Mouse (Mus musculus) intestine, embryonic 15.5 days (tissue): ENCODE measurements around the gene Eng. TPM values are rescaled to one million over a fixed set of nuclear protein-coding genes. Genes with fewer than 3 reads are reported as not detected.

Experiments used
- ATAC-seq: fragments of 200-750 bp; cut with Nextera tagmentation; 2 replicates; pipeline ENCODE4 v1.8.0; 2017; ENCODE audit warnings: moderate TSS enrichment, moderate library complexity
- H3K27ac ChIP-seq: fragments of 300-500 bp; sonication (generic); 2 replicates; pipeline ENCODE4 v1.5.1; 2015; ENCODE audit warnings: mild to moderate bottlenecking, inconsistent platforms
- H3K27me3 ChIP-seq: fragments of 300-500 bp; sonication (generic); replicated peaks from 2 replicates; pipeline ENCODE4 v1.6.1; 2015; ENCODE audit warnings: inconsistent platforms
- H3K36me3 ChIP-seq: fragments of 300-500 bp; sonication (generic); 2 replicates; pipeline ENCODE4 v1.6.1; 2015; ENCODE audit warnings: inconsistent platforms
- H3K4me1 ChIP-seq: fragments of 300-500 bp; sonication (generic); replicated peaks from 2 replicates; pipeline ENCODE4 v1.6.1; 2015; ENCODE audit warnings: inconsistent platforms
- H3K4me2 ChIP-seq: fragments of 300-500 bp; sonication (generic); replicated peaks from 2 replicates; pipeline ENCODE4 v1.6.1; 2015; ENCODE audit warnings: mild to moderate bottlenecking, inconsistent platforms
- H3K4me3 ChIP-seq: fragments of 300-500 bp; sonication (generic); replicated peaks from 2 replicates; pipeline ENCODE4 v1.5.1; 2015; ENCODE audit warnings: inconsistent platforms
- H3K9ac ChIP-seq: fragments of 300-500 bp; sonication (generic); 2 replicates; pipeline ENCODE4 v1.6.1; 2015; ENCODE audit warnings: inconsistent platforms
- H3K9me3 ChIP-seq: fragments of 300-500 bp; sonication (generic); 2 replicates; pipeline ENCODE4 v1.6.1; 2016; ENCODE audit warnings: inconsistent platforms
- WGBS: fragments of 180-500 bp; shearing (Covaris S2); methylation state at CpG from one replicate; pipeline ENCODE4 v1.1.7; 2015; 5-methylcytosine and 5-hydroxymethylcytosine counted together
- polyA plus RNA-seq: library from polyadenylated mRNA; unstranded; fragments of >200 nt; fragmentation: Nextera tagmentation; extraction: Ambion mirVana; gene quantifications from 2 replicates; pipeline ENCODE4 v1.2.1, GENCODE M21; 2015

Gene Eng
- polyA plus RNA-seq, 1 experiment from 2014 or later: 62.6 TPM

GRCm38 (mm10) chr2:32655826-32656225, 9.4 kb downstream of the Eng start:
- H3K4me3 ChIP-seq: no peak overlapping the region
- no peak overlapping the region for H3K4me2 ChIP-seq
- ATAC-seq: peak; percentile 57
- no peaks in the 10 kb centered on the region for H3K27me3 ChIP-seq
- no peaks in the 10 kb centered on the region for H3K36me3 ChIP-seq
- H3K9ac ChIP-seq: no peak overlapping the region
- WGBS: 36% methylated on average over 12 of the region's 12 CpGs
- peaks cover 26% of the 10 kb centered on the region for H3K4me1 ChIP-seq
- H3K27ac ChIP-seq: peak overlapping the region; percentile 74
- no peaks in the 10 kb centered on the region for H3K9me3 ChIP-seq

GRCm38 (mm10) chr2:32658873-32659272, 12.5 kb downstream of the Eng start:
- Histone ChIP-seq H3K4me3 (no peak overlapping the region), H3K27me3 (no peaks in the 10 kb centered on the region), H3K9ac (no peak overlapping the region), H3K36me3 (no peaks in the 10 kb centered on the region), H3K9me3 (no peaks in the 10 kb centered on the region), H3K4me2 (no peak overlapping the region), H3K27ac (no peak overlapping the region), H3K4me1 (peaks cover 36% of the 10 kb centered on the region)
- ATAC-seq: no peak
- WGBS: 90% methylated on average over 2 of the region's 2 CpGs

- ATAC-seq: peak; percentile 57
- Histone ChIP-seq H3K4me3 (no peak overlapping the region), H3K9me3 (no peaks in the 10 kb centered on the region), H3K27ac (peak overlapping the region; percentile 48), H3K9ac (no peak overlapping the region), H3K4me2 (no peak overlapping the region), H3K36me3 (no peaks in the 10 kb centered on the region), H3K27me3 (no peaks in the 10 kb centered on the region), H3K4me1 (peaks cover 21% of the 10 kb centered on the region)
- WGBS: 25% methylated on average over 7 of the region's 7 CpGs
Observed at GRCm38 (mm10) chr2:32661509-32662107, 15.2 kb downstream of the Eng start.

- no peaks in the 10 kb centered on the region for H3K27me3 ChIP-seq
- ATAC-seq: peak; percentile 29; the same call in 1 of the 2 replicates
- 25% methylated on average over 5 of the region's 5 CpGs for WGBS
- no peak overlapping the region for H3K4me3 ChIP-seq
- H3K36me3 ChIP-seq: no peaks in the 10 kb centered on the region
- H3K4me1 ChIP-seq: peaks cover 21% of the 10 kb centered on the region
- no peak overlapping the region for H3K9ac ChIP-seq
- H3K9me3 ChIP-seq: no peaks in the 10 kb centered on the region
- no peak overlapping the region for H3K4me2 ChIP-seq
- peak overlapping the region; percentile 48 for H3K27ac ChIP-seq
Observed at GRCm38 (mm10) chr2:32662291-32662690, 15.9 kb downstream of the Eng start.

GRCm38 (mm10) chr2:32665345-32665744, 18.9 kb downstream of the Eng start:
- Histone ChIP-seq H3K4me1 (peaks cover 24% of the 10 kb centered on the region), H3K27me3 (no peaks in the 10 kb centered on the region), H3K36me3 (0 out of 2 replicates have a peak, but pooled peaks cover 3% of the 10 kb centered on the region), H3K27ac (no peak overlapping the region), H3K9me3 (no peaks in the 10 kb centered on the region), H3K9ac (no peak overlapping the region), H3K4me3 (no peak overlapping the region), H3K4me2 (no peak overlapping the region)
- no peak for ATAC-seq
- WGBS: 77% methylated on average over 8 of the region's 8 CpGs

GRCm38 (mm10) chr2:32665853-32666252, 19.5 kb downstream of the Eng start:
- peaks cover 23% of the 10 kb centered on the region for H3K4me1 ChIP-seq
- H3K27ac ChIP-seq: no peak overlapping the region
- no peaks in the 10 kb centered on the region for H3K27me3 ChIP-seq
- H3K4me3 ChIP-seq: no peak overlapping the region
- 0 out of 2 replicates have a peak, but pooled peaks cover 3% of the 10 kb centered on the region for H3K36me3 ChIP-seq
- 74% methylated on average over 6 of the region's 6 CpGs for WGBS
- H3K9me3 ChIP-seq: no peaks in the 10 kb centered on the region
- H3K9ac ChIP-seq: no peak overlapping the region
- ATAC-seq: no peak
- H3K4me2 ChIP-seq: no peak overlapping the region

- H3K4me2 ChIP-seq: no peak overlapping the region
- H3K9me3 ChIP-seq: no peaks in the 10 kb centered on the region
- no peaks in the 10 kb centered on the region for H3K27me3 ChIP-seq
- no peak overlapping the region for H3K9ac ChIP-seq
- 0 out of 2 replicates have a peak, but pooled peaks cover 3% of the 10 kb centered on the region for H3K36me3 ChIP-seq
- WGBS: 38% methylated on average over 11 of the region's 11 CpGs
- no peak for ATAC-seq
- peak overlapping the region; percentile 18; the same call in 1 of the 2 replicates for H3K27ac ChIP-seq
- peaks cover 7% of the 10 kb centered on the region for H3K4me1 ChIP-seq
- no peak overlapping the region for H3K4me3 ChIP-seq
Observed at GRCm38 (mm10) chr2:32667775-32668174, 21.4 kb downstream of the Eng start.

GRCm38 (mm10) chr2:32668176-32668575, 21.8 kb downstream of the Eng start:
- no peak overlapping the region for H3K9ac ChIP-seq
- no peaks in the 10 kb centered on the region for H3K9me3 ChIP-seq
- no peak for ATAC-seq
- no peaks in the 10 kb centered on the region for H3K27me3 ChIP-seq
- no peak overlapping the region for H3K4me2 ChIP-seq
- H3K27ac ChIP-seq: peak overlapping the region; percentile 18; the same call in 1 of the 2 replicates
- H3K4me3 ChIP-seq: no peak overlapping the region
- H3K4me1 ChIP-seq: peaks cover 7% of the 10 kb centered on the region
- WGBS: 87% methylated on average over 7 of the region's 7 CpGs
- 0 out of 2 replicates have a peak, but pooled peaks cover 3% of the 10 kb centered on the region for H3K36me3 ChIP-seq

GRCm38 (mm10) chr2:32669876-32670275, 23.5 kb downstream of the Eng start:
- no peaks in the 10 kb centered on the region for H3K9me3 ChIP-seq
- 45% methylated on average over 3 of the region's 3 CpGs for WGBS
- no peak overlapping the region for H3K4me2 ChIP-seq
- no peaks in the 10 kb centered on the region for H3K27me3 ChIP-seq
- 0 out of 2 replicates have a peak, but pooled peaks cover 3% of the 10 kb centered on the region for H3K36me3 ChIP-seq
- H3K4me1 ChIP-seq: peaks cover 7% of the 10 kb centered on the region
- no peak for ATAC-seq
- H3K27ac ChIP-seq: no peak overlapping the region
- H3K9ac ChIP-seq: no peak overlapping the region
- H3K4me3 ChIP-seq: no peak overlapping the region

GRCm38 (mm10) chr2:32671147-32671546, 24.8 kb downstream of the Eng start:
- Histone ChIP-seq H3K4me3 (no peak overlapping the region), H3K9me3 (no peaks in the 10 kb centered on the region), H3K9ac (no peak overlapping the region), H3K4me2 (no peak overlapping the region), H3K4me1 (0 out of 2 replicates have a peak, but pooled peaks cover 4% of the 10 kb centered on the region), H3K36me3 (0 out of 2 replicates have a peak, but pooled peaks cover 3% of the 10 kb centered on the region), H3K27ac (no peak overlapping the region), H3K27me3 (no peaks in the 10 kb centered on the region)
- 87% methylated on average over 9 of the region's 9 CpGs for WGBS
- ATAC-seq: no peak

- Histone ChIP-seq H3K9ac (no peak overlapping the region), H3K4me3 (no peak overlapping the region), H3K4me2 (peak overlapping the region; percentile 42; the same call in 1 of the 2 replicates), H3K9me3 (no peaks in the 10 kb centered on the region), H3K27me3 (no peaks in the 10 kb centered on the region), H3K4me1 (0 out of 2 replicates have a peak, but pooled peaks cover 4% of the 10 kb centered on the region), H3K36me3 (0 out of 2 replicates have a peak, but pooled peaks cover 3% of the 10 kb centered on the region), H3K27ac (0 out of 2 replicates have a peak overlapping the region, but pooled peaks have one; percentile 78)
- ATAC-seq: no peak
- 69% methylated on average over 9 of the region's 9 CpGs for WGBS
Observed at GRCm38 (mm10) chr2:32671907-32672595, 25.7 kb downstream of the Eng start.

GRCm38 (mm10) chr2:32673176-32673917, 27.0 kb downstream of the Eng start:
- H3K4me1 ChIP-seq: 0 out of 2 replicates have a peak, but pooled peaks cover 4% of the 10 kb centered on the region
- H3K36me3 ChIP-seq: 0 out of 2 replicates have a peak, but pooled peaks cover 3% of the 10 kb centered on the region
- no peak overlapping the region for H3K9ac ChIP-seq
- H3K4me2 ChIP-seq: peak overlapping the region; percentile 42
- H3K4me3 ChIP-seq: no peak overlapping the region; the same call in 1 of the 2 replicates
- H3K9me3 ChIP-seq: no peaks in the 10 kb centered on the region
- WGBS: 55% methylated on average over 16 of the region's 16 CpGs
- peak overlapping the region; percentile 78 for H3K27ac ChIP-seq
- peak; percentile 95 for ATAC-seq
- no peaks in the 10 kb centered on the region for H3K27me3 ChIP-seq
